Mouse (Mus musculus): Measurements from ENCODE around the gene Myog.

DNA sequence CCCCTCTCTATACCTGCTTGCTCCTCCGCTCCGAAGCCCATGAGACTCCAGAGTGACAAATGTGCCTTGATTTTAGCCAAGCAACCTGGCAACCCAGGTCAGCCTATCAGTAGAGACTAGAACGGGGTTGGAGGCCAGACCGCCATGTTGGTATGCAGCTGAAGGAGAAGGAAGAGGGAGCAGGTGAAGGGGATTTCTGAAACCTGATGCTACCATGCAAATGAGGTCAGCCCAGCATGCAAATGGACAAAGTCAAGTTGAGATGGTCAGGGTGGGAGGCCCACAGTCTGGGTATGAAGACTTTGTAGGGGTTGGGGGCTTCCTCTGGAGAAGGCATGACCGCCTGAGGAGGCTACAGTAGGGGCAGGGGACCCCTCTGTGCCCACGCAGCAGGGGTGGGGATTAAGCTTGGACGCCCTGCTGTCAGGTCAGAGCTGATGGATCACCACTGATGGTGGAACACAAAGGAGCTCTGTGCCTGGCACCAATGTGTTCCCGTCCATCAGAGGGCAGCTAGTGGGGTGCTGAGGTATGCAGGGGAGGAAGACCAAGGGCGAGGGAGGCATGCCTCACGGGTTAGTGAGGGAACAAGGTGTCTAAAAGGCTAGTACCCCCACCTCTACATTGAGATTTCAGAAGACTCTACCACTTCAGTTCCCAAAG, 4.2 kb upstream of the Myog start:
- TF ChIP-seq CTCF (IDR thresholded peaks at IDR 0.05; ENCODE audit: control insufficient read depth, insufficient read depth, low read length) (no peak), POLR2A (IDR thresholded peaks at IDR 0.05; ENCODE audit: borderline replicate concordance, control insufficient read depth, low read depth, low read length) (no peak)
